Mouse (Mus musculus): ENCODE data around the gene Grin3a.

- TF ChIP-seq CTCF (IDR thresholded peaks at IDR 0.05; ENCODE audit: low read depth, low read length) (no peak), GATA1 (IDR thresholded peaks at IDR 0.05; ENCODE audit: borderline replicate concordance, low read length) (no peak), GATA2 (IDR thresholded peaks at IDR 0.05; ENCODE audit: borderline replicate concordance, low read depth, low read length) (no peak), TAL1 (conservative IDR thresholded peaks at IDR 0.05; ENCODE audit: low read depth, low read length) (no peak)
Observed at GRCm38 (mm10) chr4:49845612-49845985, at the start of gene Grin3a.
